Mouse (Mus musculus) lung, adult 18-20 months (tissue): ENCODE results near the gene Usp21.
"Not testable (repeated sequence)": the region's sequence is repeated elsewhere in the genome, so short reads cannot be mapped to it uniquely, and the experiment has no call there.

Source experiments
- DNase-seq, 2 experiments: peaks; one replicate each; pipeline ENCODE4 v3.0.0; 2022; ENCODE audit warnings: mixed read lengths in 2 of 2

The Usp21 gene

DNA sequence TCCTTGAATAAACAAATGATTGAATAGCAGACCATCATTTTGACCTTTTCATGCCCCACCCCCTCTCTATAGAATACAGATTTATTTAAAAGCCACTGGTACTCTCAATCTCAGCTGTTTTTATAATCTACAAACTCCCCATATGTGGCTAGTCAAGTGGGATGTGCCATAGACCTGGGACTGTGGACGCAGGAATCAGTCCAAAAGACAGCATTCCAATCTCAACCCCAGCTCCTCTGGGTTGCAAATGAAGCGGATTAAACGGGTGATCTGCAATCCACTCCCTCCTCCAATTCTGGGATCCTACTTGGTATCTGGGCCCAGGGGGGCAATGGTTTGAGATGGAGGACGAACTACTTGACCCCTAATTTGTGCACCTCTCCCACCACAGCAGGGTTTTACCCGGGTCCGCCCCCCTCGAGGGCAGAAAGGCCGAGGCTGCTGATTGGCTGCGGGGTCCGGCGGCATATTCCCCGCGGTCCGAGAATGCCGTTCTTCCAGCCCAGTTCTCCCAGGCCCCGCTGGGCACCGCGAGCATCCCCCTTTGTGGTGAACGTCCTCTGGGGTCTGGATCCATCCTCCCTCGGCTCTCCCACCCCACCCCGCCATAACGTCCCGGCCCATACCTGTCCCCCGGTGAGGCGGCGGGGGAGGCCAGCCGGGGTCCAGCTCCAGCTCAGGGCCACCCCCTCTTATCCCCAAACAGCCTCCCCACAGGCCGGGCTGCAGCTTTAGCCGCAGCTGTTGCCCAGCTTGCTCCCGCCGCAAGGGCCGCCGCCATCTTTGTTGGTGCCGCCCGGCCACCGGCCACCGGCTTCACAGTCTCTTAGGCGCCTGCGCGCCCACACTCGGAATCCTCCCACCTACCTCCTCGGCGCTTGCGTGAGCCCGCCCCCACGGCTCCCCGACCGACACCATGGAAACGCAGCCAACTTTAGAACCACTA lies at the start of gene Usp21:
Gene Usp21 (minus strand): TSS at position 856 of the 946 bp plus-strand sequence.
- peak; percentile 94 to 95 for DNase-seq

DNA sequence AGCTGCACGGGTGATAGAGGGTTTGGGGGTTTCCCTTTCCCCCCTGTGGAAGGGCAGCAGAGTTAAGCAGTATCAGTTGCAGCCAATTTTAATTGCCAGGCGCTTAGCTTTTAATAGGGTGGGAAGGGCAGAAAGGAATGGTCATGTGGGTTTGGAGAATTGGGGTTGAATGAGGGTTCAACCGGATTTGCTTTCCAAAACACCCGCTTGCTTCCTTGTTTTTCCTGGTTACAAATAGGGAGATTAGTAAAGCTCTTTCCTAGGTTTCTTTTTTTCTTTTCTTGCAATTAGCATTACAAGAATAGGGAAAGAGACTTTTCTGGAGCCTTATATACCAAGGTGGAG lies 42.4 kb upstream of the Usp21 start:
- DNase-seq, result no peak

DNA sequence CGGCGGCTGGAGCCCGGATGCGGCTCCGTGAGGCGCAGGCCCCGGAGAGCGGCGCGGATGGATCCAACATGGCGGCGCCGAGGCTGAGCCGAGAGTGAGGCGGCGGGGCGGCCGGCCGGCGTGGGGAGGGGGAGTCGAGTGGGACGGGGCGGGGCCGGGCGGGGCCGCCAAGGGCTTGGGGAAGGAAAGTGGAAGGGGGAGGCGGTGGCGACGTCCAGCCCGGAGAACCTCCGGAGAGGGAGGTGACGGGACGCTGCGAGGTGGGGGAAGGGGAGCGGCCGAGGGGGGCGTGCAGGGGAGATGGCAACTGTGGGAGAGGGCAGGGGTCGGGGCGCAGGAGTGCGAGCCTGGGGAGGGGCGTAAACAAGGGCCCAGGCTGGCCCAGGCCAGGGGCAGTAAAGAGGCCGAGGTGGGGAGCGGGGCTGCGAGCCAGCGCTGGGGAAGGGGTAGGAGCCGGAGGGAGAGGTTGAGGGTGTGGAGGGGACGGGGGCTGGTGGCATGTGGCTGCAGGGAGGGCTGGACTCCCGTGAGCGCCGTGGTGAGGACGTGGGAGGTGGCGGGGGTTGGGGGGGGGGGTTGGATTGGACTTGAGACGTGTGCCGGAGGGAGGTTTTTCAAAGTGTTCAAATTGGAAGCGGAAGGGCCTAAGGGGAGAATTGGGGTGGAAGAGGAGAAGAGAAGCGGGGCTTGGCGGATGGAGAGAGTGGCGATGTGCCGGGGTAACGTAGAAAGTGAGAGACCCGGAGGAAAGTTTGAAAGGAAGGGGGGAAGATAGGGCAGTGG lies 41.8 kb upstream of the Usp21 start:
- DNase-seq, result peak in 1 of 2 experiments; percentile 77

DNA sequence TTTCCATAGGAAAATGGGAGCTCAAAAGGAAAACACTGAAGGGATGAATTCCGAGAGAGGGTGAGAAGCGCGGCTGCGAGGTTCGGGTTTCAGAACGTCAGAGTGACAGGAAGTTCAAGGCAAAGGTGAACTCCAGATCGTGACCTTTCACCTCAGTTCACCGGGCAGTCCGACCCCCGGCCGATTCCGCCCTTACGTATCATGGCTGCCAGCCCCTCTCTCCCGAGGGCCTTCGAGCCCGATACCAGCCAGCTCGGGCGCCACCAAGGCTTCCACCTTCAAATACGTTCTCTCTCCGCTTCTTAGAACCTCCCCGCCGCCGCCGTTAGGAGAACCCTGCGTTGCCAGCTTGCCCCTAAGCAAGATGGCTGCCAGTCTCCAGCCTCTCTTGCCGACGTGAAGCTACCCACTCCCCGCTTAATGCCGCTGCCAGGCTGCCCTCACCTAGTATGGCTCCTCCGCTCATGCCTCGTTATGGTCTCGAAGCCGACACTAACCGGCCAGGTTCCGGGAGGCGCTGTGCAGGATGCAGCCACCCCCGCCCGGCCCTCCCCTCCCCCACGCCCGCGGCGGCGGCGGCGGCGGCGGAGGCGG lies 41.1 kb upstream of the Usp21 start, which contains the start of gene Dedd:
Gene Dedd (plus strand): TSS at position 307 of the 594 bp plus-strand sequence.
- peak; percentile 94 for DNase-seq

DNA sequence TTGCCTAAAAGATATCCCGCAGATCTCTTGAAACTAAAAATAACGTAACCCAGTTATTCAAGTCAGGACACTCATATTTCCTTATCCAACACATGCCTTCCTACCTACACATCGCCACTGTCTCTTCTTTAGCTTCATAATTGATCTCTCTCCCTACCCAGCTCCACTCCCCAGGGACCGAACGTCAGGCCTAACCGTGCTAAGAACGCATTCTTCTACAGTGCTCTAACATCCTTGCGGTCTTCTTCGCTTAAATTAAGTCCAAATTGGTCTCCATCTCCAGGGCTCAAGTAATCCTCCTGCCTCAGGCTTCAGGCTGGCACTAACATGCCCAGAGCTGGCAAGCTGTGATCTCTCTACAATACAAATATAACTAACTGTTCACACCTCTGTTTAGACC lies 40.5 kb upstream of the Usp21 start:
- no peak for DNase-seq

DNA sequence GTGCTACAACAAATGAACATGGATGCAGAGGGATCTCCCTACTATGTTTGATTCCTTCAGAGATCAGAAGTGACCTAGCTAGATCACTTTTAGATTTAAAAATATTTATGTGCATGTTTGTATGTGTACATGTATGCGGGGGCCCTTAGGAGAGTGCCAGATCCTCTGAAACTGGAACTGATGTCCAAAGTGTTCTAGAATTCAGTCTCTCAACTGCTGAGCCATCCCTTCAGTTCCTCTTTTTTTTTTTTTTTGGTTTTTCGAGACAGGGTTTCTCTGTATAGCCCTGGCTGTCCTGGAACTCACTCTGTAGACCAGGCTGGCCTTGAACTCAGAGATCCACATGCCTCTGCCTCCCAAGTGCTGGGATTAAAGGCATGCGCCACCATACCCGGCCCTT lies 38.8 kb upstream of the Usp21 start:
- not testable (repeated sequence) for DNase-seq

DNA sequence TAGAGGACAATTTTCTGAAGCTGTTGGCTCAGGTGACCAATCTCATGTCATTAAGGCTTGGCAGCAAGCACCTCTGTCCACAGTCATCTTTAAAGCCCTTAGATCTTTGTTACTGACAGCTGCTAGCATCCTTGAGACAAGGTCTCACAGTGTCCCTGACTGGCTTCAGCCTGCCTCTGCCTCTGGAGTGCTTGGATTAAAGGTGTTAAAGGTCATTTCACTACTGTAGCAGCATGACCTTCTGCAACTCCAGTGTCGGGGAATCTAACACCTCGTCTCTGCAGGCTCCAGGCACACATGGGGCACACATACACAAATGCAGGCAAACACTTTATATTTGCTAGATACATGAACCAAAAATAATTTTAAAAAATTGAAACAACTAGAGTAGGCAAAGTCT lies 37.8 kb upstream of the Usp21 start:
- no peak for DNase-seq

DNA sequence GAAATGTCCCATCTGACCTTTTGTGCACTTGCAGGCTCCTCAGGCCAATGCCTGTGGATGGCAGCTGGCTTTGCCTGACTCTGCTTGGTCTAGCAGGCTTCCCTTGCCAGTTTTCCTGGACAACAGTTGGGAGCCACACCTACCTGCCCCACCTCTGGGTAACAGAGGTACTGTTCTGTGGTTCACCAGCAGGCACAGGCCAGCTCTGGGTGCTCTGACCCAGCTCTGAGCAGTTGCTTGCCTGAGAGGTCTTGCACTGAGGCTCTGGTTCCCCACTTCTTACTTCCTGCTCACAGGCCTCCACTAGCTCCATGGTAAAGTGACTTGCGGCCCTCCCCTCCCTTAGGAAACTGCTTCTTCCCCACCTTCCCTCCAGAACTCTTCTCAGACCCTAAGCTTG lies 34.2 kb upstream of the Usp21 start:
- DNase-seq, result peak in 1 of 2 experiments; percentile 31

DNA sequence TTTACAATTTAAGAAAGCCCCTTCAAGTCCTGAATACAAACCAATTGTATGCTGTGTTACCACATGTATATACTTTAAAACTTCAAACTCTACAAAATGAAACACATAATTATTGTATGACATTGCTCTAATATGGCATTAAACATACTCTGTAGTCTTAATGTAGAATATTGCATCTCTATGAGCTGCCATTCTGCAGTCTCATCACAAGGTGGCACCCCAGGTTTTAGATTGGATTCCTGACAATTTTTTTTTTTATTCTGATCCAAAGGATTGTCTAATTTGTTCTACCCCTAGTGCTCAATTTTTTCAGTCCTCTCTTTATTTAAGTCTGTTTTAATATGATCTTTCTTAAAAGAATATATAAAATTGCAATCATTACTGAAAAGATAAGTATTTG lies 33.6 kb upstream of the Usp21 start:
- no peak for DNase-seq

DNA sequence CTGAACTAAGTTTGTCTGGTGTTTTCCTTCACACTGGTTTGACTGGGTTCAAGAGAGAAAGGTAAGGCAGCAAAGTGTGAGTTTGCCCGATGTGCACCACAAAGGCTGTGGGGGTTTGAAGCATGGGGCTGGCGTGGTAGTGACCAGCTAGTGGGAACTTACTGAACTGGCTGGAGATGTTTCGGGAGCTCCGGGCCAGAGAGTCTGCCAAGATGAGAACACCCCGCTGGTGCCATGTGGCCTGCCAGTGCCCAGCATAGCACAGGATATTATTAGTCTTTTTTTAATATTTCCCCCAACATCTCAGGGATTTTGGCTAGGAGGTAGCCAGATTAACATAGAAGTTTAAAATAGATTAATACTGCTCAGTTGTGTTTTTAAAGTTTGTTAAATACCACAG lies 32.4 kb upstream of the Usp21 start:
- no peak for DNase-seq

DNA sequence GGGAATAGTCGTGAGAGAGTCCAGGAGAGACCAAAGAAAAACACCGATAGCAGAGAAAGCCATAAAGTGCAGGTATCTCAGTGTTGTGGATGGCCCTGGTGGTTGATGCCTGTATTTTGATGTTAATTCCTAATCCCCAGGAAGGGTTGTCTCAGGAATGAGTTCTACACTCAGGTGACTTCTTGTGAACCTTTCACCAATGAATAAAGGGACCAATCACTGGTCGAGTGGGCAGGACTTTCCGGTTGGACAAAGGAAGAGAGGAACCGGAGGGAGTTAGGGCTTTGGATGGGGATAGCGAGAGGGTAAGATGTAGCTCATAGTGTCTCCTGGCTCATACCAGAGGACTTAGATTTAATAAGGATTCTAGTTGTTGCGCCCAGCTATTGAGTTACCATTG lies 32.0 kb upstream of the Usp21 start:
- no peak for DNase-seq

DNA sequence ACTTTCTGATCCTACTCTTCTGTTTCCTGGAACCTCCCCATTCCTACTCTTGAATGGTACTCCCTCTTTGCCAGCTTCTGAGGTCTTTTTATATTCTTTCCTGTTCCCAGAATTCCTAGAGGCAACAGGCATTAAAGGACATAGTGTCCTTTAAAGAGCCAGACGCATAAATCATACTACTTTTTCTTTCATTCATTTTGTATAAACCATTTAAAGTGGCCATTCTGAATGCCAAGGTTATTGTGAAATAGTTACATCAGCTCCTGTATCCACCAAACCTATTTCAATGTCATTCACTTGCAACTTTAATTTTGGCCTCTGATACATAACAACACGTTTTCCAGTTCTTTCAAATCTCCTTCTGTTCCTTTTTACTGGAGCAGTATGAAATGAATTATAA lies 21.5 kb upstream of the Usp21 start:
- DNase-seq, result no peak

DNA sequence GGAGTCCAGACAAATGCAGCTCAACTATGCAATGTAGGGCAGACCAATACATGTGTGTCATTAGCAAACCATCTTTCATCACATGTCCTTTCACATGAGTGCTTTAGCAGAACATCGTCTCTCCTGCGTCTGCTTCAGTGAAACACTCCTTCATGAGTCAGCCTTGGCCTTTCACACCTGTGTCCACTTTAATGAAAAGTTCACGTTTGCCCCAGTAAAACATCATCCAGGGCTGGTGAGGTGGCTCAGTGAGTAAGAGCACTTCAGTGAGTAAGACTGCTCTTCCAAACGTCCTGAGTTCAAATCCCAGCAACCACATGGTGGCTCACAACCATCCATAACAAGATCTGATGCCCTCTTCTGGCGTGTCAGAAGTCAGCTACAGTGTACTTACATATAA lies 18.4 kb upstream of the Usp21 start:
- not testable (repeated sequence) for DNase-seq

DNA sequence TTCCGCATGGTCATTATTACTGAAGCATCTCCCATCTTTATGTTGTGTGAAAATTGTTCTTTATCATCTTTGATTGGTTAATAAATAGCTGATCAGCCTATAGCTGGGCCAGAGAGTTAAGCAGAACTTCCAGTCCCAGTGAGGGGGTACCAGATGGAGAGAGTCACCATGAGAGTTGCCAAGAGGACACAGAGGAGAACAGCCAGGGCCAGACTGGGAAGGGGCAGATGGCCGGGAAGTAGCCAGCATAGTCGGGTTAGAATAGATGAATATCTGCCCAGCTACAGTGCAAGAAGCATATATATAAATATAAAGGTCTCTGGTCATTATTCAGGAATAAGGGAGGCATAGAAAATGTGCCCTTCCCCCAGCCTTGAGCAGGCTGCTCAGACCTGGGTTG lies 10.4 kb upstream of the Usp21 start:
- DNase-seq, result no peak

DNA sequence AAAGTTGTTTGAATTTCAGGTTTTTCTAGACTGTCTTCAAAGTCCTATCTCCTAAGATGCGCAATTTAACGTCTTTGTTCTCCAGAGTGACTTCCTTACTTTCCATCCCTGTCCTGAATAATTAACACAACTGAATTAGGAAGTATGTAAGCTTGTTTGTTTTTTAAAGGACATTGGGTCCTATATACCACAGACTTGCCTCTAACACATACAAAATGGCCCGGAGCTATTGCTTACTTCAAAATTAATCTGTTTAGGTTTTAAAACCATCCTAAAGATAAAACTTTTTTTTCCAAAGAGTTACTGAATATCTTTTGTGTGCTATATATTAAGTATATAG lies 7.2 kb upstream of the Usp21 start:
- DNase-seq, result no peak

DNA sequence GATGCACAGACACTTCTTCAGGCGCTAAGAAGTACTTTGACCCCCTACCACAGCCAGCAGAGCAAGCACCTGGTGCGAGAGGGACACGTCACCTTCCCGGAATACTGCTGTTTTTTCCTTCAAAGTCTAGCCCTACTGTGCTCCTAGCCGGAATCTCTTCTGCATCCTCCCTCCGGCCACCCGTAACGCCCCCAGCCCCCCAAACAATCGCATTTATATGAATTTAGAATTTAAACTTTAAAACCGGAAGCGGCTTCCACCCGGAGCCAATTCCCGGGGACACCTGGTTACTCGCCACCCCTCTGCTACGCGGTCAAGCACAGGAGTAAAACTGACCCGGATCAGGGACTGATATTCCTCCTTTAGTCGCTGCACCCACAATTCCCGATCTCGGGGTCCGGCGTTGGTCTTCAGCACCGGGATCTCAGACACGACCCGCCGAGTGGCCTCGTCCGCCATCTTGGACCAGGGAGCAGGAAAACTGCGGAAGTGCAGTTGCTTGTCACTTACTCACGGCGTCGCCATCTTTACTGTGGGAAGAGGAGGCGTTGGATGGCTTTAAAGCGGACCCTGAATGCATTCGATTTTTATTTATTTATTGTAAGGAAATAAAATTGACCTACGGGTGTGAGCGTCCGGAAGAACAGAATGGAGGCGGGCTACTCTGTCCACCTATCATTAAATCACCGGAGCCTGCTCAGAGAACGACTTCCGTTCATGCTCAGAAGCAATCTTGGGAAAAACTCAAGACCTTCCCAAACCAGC lies 6.7 kb upstream of the Usp21 start, which contains the start of gene Ufc1:
Gene Ufc1 (minus strand): TSS at position 727 of the 765 bp plus-strand sequence.
- peak; percentile 88 to 90 for DNase-seq

DNA sequence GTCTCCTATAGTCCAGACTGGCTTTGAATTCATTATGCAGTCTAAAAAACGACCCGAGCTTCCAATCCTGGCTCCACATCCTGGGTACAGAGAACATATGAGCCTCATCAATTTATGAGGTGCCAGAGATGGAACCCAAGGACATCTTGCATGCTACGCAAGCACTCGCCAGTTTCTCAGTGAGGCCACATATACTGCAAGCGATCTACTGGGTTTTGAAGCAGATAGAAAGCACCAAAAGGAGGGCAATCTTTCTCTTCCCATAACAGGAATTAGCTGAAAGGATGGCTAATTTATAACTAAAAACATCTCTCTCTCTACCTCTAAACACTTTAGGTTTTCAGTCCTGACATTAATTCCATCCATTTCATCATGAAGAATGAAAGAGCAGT lies 6.1 kb upstream of the Usp21 start:
- DNase-seq, result no peak

DNA sequence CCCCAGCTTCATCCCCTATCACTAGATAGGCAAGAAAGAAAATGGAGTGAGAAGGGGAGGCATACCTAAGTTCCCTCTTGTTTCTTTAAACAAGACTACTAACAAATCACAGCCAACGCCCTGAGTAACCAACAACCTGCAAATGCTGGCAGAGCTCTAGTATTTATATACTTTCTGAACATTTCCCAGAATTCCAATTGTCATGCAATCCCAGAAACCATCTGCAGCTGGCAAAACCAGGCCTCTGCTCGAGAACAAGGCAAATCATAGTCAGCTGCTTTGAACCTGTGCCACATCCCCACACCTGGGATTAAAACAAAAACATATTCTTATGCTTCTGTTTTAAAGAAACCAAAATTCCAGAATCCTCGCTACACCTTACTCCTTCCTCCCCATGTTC lies 5.6 kb upstream of the Usp21 start:
- DNase-seq, result no peak

DNA sequence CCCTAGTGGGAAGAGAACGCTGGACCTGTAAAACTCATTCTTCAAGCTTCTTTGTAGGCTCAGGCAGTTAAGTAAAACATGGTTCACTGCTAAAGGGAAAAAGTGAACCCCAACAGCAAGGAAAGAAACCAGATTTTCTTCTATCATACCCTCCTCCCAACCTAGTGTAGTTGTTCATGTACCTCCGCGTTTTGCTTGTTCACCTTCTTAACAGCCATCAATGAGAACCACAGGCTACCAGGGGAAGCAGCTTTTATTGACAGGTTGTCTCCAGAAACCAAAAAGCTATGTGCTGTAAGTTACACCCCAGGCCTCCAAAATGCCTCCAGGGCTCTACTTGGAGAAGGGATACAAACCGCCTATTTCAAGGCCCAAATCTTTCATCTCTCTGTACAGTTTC lies 537 bp upstream of the Usp21 start:
- DNase-seq, result no peak

DNA sequence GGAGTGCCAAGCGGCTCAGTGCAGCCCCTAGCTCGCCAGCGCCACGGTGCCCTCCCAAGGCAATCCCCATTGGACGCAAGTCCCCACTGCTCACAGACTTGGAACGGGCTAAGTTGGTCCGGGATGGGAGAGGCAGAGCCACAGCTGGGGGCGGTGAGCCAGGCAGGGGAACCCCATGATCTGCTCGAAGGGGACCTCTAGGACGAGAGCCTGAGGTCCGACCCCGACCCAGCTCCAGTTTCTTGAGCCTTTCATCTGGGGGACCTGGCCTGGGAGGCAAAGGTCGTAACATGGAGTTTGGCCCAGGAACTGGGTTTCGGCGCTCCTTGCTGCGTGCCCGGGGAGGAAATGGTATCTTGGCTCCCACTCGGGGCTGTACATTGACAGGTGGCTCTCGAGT lies 1.3 kb downstream of the Usp21 start:
- DNase-seq, result no peak

DNA sequence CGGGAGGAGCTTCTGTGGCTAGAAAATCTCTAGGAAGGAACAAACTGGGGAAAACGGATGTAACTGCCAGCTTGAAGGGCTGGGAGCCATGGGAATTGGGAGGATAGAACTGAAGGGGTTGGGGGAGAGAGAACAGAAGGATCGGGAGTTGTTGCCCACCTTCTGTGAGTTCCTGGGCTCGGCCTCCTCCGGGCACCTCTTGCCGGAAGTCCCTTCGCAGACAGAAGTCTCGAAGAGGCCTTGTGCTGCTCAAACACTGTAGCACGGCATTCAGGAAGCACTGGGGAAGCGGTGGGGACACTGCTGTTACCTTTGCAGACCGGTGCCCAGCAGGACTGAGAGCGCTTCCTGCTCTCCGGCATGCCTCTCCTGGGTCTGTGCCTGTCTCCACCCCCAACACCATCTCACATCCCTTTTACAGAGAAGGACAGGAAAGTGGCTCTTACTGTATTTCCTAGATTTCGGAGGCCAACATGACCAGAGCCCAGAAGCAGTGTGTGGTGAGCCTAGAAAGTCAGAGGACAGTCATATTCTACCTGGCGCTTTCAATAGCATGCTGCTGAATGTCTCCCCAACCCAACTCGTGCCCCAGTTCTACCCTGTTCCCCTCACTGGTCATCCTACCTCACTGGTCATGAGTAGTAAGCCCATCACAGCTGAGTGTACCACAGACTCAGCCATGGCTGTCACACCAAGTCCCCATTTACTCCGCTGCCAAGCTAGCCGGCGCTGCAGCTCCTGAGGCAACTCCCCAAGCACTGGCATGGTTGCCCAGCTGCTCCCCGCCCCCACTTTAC lies 2.5 kb downstream of the Usp21 start:
- no peak for DNase-seq

DNA sequence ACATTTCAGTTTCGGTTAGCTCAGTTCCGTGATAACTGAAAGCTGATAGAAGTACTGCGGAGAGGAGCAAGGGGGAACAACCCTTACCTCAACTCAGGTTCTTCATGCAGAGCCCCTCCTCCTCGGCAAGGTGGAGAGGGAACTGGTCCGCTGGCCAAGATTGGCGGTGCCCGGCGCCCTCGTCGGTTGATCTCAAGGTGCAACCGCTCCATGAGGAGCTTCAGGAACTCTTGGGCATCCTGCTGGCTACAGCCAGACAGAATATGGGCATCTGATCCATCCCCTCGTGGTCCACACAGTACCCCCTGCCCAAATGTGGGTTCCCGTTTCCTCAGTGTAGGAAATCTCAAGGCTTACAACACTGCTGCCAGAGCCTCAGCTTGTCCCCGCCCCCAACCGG lies 3.3 kb downstream of the Usp21 start:
- no peak for DNase-seq
